Mouse (Mus musculus): Measurements from ENCODE around the gene Klk7. TPM values are rescaled to one million over a fixed set of nuclear protein-coding genes. Genes with fewer than 3 reads are reported as not detected.

The Klk7 gene
- polyA plus RNA-seq, 1 experiment from 2014 or later, result not detected

DNA sequence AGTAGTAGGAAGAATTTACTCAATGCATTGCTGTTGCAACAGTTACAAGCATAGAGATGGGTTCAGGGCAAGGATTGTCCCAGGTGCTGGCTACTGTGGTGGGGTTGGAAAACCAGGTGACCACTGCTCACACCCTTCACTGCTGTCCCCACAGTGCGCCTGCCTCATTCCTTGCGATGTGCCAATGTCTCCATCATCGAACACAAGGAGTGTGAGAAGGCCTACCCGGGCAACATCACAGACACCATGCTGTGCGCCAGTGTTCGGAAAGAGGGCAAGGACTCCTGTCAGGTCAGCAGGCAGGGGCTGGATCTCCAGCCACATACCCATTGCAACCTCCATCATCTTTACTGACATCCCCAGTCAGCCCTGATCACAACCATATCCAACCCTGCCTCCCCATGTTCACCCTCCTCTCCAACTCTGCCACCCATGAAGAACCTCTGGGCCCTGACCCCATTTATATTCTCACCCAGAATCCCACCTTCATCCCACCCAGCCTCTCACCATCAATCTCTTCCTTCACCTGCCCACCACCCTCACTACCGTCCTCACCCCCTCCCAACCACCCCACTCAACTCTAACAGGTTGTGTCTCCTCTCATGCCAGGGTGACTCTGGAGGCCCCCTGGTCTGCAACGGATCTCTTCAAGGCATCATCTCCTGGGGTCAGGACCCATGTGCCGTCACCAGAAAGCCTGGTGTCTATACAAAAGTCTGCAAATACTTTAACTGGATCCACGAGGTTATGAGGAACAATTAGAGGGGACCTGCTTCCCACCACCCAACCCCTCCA, 32.7 kb upstream of the Klk7 start:
- no peaks in the 10 kb centered on the region for H3K36me3 ChIP-seq (replicated peaks)
- 91% methylated on average over 10 of the region's 10 CpGs for WGBS

DNA sequence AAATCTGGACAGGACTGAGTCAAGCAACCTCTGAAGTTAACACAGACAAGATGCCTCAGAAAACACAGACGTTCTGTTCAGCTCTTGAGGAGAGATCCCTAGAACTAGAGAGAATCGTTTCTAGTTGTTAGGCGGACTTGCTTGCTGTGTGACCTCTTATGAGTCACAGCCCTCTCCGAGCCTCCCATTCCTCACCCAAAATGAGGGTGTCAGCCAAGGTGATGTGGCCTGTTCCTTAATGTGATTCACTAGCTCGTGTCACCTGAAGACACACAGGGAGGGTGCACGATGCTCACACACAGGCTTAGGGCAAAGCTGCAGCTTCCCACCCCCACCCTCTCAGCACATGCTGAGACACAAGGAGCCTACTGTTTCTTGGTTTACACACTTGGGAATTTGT, 30.9 kb upstream of the Klk7 start:
- 77% methylated on average over 6 of the region's 6 CpGs for WGBS
- H3K9ac ChIP-seq, result no peak overlapping the region
- no peaks in the 10 kb centered on the region for H3K36me3 ChIP-seq (replicated peaks)
- no peak for ATAC-seq (replicated peaks)
- no peak overlapping the region for H3K4me3 ChIP-seq
- no peak overlapping the region for H3K4me2 ChIP-seq
- no peaks in the 10 kb centered on the region for H3K9me3 ChIP-seq
- peaks cover 7% of the 10 kb centered on the region for H3K4me1 ChIP-seq
- H3K27me3 ChIP-seq (replicated peaks), result peaks cover 6% of the 10 kb centered on the region; the same call in 1 of the 2 replicates
- H3K27ac ChIP-seq, result no peak overlapping the region

More for the DNA sequence above, 32.7 kb upstream of the Klk7 start:
- Histone ChIP-seq H3K27ac (no peak overlapping the region), H3K4me1 (peaks cover 7% of the 10 kb centered on the region), H3K4me2 (no peak overlapping the region), H3K27me3 (replicated peaks) (peaks cover 3% of the 10 kb centered on the region; the same call in 1 of the 2 replicates), H3K9me3 (no peaks in the 10 kb centered on the region), H3K9ac (no peak overlapping the region), H3K4me3 (no peak overlapping the region)
- ATAC-seq (replicated peaks), result no peak

DNA sequence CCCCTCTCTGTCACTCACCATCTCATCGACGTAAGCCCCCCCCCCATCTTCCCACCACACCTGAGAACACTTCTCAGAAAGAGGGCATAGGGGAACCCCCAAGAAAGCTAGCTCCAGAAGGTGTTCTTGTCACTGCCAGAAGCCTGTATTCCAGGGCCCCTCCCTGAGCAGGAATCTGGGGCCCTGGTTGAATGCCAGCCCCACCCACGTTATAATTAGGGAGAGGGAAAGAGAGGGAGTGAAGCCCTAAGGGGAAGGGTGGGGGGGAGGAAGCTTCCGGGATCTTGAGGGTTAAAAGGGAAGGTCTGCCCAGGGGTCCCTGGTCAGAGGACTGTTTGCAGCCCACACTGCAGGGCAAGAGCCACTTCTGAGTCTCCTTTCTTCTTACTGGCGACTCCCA, 30.3 kb upstream of the Klk7 start, which contains the start of gene Klk10:
TSS of gene Klk10 (plus strand) at position 290 of the 400 bp plus-strand sequence.
- WGBS, result 57% methylated on average over 5 of the region's 5 CpGs
- no peak for ATAC-seq (replicated peaks)
- Histone ChIP-seq H3K4me1 (peaks cover 7% of the 10 kb centered on the region), H3K9me3 (no peaks in the 10 kb centered on the region), H3K27me3 (replicated peaks) (peaks cover 6% of the 10 kb centered on the region; the same call in 1 of the 2 replicates), H3K27ac (no peak within 1 kb of the TSS), H3K4me2 (no peak within 1 kb of the TSS), H3K36me3 (replicated peaks) (no peaks in the 10 kb centered on the region), H3K4me3 (no peak within 1 kb of the TSS), H3K9ac (no peak within 1 kb of the TSS)

DNA sequence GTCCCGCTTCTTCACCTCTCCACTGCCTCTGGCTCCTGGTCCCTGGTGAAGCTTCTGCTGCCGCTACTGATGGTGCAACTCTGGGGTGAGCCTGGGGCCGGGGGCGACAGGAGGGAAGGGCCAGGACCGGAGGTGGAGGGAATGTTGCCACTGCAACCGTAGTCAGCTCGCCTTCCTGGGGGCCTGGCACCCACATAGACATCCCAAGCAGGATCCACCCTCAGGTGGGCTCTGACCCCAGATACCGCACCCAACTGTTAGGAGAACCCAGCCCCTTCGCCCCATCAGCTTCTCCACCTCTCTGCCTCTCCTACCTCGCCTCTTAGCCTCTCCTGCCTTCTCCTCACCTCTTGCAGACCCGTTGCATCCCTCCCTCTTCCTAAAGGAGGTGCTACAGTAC, 29.6 kb upstream of the Klk7 start:
- Histone ChIP-seq H3K27ac (no peak overlapping the region), H3K9ac (no peak overlapping the region), H3K36me3 (replicated peaks) (no peaks in the 10 kb centered on the region), H3K4me3 (no peak overlapping the region), H3K4me1 (peaks cover 7% of the 10 kb centered on the region), H3K9me3 (no peaks in the 10 kb centered on the region), H3K4me2 (no peak overlapping the region), H3K27me3 (replicated peaks) (peaks cover 6% of the 10 kb centered on the region; the same call in 1 of the 2 replicates)
- 90% methylated on average over 11 of the region's 11 CpGs for WGBS
- ATAC-seq (replicated peaks), result no peak

DNA sequence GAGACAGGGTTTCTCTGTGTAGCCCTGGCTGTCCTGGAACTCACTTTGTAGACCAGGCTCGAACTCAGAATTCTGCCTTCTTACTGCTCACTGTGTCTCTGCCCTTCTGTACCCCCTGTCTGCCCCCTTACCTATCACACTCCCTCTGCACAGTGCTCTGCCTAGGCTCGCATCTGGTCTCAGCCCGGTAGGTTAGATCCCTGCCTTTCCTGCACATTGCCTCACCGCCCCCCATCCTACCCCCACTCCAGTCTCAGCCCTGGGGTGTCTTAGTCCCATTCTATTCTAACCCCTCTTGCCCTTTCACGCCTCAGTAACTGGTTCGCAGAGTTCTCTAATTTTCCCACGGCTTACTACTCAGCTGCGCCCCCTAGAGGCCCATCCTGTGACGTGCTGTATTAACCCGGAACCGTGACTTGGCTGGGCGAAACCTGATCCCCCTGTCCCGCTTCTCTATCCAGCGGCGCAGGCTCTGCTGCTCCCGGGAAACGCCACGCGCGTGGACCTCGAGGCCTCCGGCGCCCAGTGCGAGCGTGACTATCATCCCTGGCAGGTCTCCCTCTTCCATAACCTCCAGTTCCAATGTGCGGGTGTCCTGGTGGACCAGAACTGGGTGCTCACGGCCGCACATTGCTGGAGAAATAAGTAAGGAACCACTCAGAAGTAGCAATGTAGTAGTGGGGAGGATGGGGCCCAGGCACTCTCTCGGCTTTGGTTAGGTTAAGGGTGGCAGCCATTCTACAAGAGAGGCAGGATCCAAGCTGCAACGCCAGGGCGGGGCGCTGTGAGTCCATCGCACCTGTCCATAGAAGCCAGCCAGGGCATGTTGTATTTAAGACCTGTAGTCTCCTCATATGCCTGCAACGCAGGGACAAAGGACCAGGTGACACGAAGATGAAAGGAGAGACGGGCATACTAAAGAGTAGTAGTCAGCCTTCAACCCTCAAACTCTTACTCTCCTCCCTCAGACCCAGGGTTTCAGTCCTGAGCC, 28.5 kb upstream of the Klk7 start:
- 8% methylated on average over 36 of the region's 36 CpGs for WGBS
- ATAC-seq (replicated peaks), result peak; percentile 76

DNA sequence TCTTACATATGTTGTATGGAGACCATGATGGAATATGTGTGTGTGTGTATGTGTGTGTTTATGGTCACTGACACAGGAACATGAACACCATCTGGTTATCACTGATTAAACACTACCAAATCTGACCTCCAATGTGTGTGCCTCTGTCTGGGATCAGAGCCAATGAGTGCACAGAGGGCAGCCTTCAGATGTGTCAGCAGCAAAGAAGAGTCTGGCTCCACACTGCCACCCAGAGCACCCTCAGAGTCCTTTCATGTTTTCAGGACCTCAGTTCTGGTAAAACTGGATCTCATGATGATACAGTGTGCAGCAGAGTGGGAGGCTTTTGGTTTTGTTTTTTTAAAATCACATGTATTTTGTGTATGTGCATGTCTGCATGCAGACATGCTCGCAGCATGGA, 25.8 kb upstream of the Klk7 start:
- H3K27ac ChIP-seq, result no peak overlapping the region
- no peak overlapping the region for H3K9ac ChIP-seq
- peaks cover 6% of the 10 kb centered on the region; the same call in 1 of the 2 replicates for H3K27me3 ChIP-seq (replicated peaks)
- no peak overlapping the region for H3K4me3 ChIP-seq
- no peaks in the 10 kb centered on the region for H3K36me3 ChIP-seq (replicated peaks)
- peaks cover 7% of the 10 kb centered on the region for H3K4me1 ChIP-seq
- 89% methylated on average over 1 of the region's 1 CpGs for WGBS
- H3K9me3 ChIP-seq, result no peaks in the 10 kb centered on the region
- H3K4me2 ChIP-seq, result no peak overlapping the region
- no peak for ATAC-seq (replicated peaks)

More for the DNA sequence above, 28.5 kb upstream of the Klk7 start:
- Histone ChIP-seq H3K36me3 (replicated peaks) (no peaks in the 10 kb centered on the region), H3K4me1 (peaks cover 7% of the 10 kb centered on the region), H3K27me3 (replicated peaks) (peaks cover 6% of the 10 kb centered on the region; the same call in 1 of the 2 replicates), H3K9me3 (no peaks in the 10 kb centered on the region), H3K4me2 (peak overlapping the region; percentile 72), H3K4me3 (peak overlapping the region; percentile 35), H3K27ac (no peak overlapping the region), H3K9ac (peak overlapping the region; percentile 48)

DNA sequence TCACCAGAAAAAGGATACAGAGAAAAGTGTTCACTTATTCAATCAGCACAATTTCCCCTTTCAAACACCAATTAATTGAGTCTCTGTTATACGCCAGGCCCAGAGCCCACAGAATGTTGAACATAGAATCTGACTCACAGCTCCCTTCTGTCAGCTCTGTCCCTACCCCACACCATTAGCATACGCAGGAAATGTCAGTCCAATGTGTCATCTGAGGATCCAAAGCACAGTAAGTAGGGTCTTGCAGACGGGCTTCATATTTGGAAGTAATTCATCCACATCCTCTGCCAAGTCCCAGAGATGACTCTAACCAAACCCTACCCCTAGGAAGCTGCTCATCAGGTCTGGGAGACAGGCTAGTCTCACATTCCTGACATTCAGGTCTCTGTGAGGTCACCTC, 23.0 kb upstream of the Klk7 start:
- Histone ChIP-seq H3K27ac (no peak overlapping the region), H3K4me3 (no peak overlapping the region), H3K9ac (no peak overlapping the region), H3K27me3 (replicated peaks) (peaks cover 5% of the 10 kb centered on the region; the same call in 1 of the 2 replicates), H3K4me1 (no peaks in the 10 kb centered on the region), H3K36me3 (replicated peaks) (no peaks in the 10 kb centered on the region), H3K9me3 (no peaks in the 10 kb centered on the region), H3K4me2 (no peak overlapping the region)
- ATAC-seq (replicated peaks), result no peak
- WGBS, result 71% methylated on average over 3 of the region's 3 CpGs

DNA sequence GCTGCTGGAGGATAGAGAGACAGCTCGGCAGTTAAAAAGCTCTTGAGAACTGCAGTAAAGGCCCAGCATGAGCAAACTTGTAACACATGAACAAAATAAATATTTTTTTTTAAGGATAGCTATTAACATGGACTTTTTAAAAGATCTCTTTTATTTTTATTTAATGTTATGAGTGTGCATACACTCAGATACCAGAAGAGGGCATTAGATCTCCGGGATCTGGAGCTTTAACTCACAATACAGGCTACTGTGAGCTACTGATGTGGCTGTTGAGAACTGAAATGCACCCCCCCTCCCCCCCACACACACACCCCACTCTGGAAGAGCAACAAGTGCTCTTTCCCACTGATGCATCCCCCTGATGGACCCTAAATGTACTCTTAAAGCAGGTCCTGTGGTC, 21.8 kb upstream of the Klk7 start:
- Histone ChIP-seq H3K4me1 (no peaks in the 10 kb centered on the region), H3K27ac (no peak overlapping the region), H3K4me2 (no peak overlapping the region), H3K27me3 (replicated peaks) (no peaks in the 10 kb centered on the region), H3K4me3 (no peak overlapping the region), H3K9ac (no peak overlapping the region), H3K36me3 (replicated peaks) (no peaks in the 10 kb centered on the region), H3K9me3 (no peaks in the 10 kb centered on the region)
- ATAC-seq (replicated peaks), result no peak
- 83% methylated on average over 2 of the region's 2 CpGs for WGBS

DNA sequence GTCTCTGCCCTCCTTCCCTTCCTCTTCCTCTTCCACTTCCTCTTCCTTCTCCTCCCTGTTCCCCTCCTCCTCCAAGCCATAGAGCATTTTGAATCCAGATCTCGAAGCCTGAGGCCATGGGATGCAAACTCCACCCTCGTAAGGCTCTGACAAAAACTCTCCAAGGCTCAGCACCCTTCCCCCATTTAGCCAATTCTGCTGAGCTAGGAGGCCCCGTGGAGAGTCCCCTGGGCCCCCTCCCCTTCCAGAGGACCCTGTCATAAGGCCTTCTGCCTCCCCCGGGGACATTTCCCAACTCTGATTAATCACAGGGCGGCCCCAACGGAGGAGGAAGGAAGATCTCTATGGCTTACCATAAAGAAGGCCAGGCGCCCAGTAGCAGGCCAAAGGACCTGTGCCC, 19.5 kb upstream of the Klk7 start, which contains the start of gene Klk9:
TSS of gene Klk9 (plus strand) at position 301 of the 400 bp plus-strand sequence.
- WGBS, result 78% methylated on average over 7 of the region's 7 CpGs
- H3K27ac ChIP-seq, result no peak within 1 kb of the TSS
- H3K4me1 ChIP-seq, result peaks cover 10% of the 10 kb centered on the region
- no peak within 1 kb of the TSS for H3K4me3 ChIP-seq
- no peak within 1 kb of the TSS for H3K4me2 ChIP-seq
- H3K36me3 ChIP-seq (replicated peaks), result no peaks in the 10 kb centered on the region
- no peaks in the 10 kb centered on the region for H3K9me3 ChIP-seq
- no peak for ATAC-seq (replicated peaks)
- H3K9ac ChIP-seq, result no peak within 1 kb of the TSS
- peaks cover 13% of the 10 kb centered on the region for H3K27me3 ChIP-seq (replicated peaks)

DNA sequence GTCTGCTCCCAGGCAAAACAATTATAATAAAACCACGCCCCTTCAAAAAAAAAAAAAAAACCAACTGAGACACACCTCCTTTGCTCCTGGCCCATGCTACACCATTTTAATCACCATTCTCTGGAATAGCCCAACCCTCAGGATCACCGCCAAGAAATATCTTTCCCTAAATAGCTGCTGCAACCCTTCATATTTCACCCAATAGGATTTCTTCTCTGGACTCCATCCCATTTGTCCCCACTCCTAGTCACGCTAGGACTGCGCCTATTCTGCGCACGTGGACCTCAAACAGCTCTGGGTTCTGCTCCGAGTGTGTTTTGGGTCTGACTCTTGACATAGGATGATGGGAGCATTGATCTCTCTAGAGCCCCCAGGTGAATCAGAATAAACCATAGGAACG, 14.7 kb upstream of the Klk7 start:
- Histone ChIP-seq H3K9ac (peak overlapping the region; percentile 20; the same call in 1 of the 2 replicates), H3K4me3 (peak overlapping the region; percentile 45), H3K4me1 (peaks cover 21% of the 10 kb centered on the region), H3K9me3 (no peaks in the 10 kb centered on the region), H3K27ac (no peak overlapping the region), H3K36me3 (replicated peaks) (no peaks in the 10 kb centered on the region), H3K27me3 (replicated peaks) (peaks cover 28% of the 10 kb centered on the region), H3K4me2 (peak overlapping the region; percentile 74)
- ATAC-seq (replicated peaks), result peak; percentile 48
- WGBS, result 8% methylated on average over 8 of the region's 8 CpGs

DNA sequence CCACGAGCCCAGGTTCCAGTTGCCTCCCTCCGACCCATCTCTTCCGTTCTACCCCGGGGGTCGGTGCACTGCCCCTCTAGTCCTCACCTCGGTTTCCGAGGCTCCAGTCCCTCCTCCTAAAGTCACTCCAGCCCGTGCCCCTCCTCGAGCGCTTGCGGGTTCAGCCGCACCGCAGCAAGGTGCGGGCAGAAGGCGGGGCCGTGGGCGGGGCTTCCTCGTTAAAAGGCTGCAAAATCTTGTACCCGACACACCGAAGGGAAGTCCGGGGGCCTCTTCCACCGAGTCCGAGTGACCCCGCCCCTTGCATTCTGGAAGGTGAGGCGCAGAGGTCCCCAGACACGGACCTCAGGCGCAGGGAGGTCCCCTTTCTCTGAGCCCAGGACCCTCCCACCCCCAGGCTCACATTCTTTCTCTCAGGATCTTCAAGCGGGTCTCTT, 13.7 kb upstream of the Klk7 start, which contains the start of gene Klk8:
TSS of gene Klk8 (plus strand) at position 245 of the 437 bp plus-strand sequence.
- H3K9me3 ChIP-seq, result no peaks in the 10 kb centered on the region
- no peak within 1 kb of the TSS for H3K27ac ChIP-seq
- H3K4me2 ChIP-seq, result peak within 1 kb of the TSS; percentile 74
- peaks cover 21% of the 10 kb centered on the region for H3K4me1 ChIP-seq
- H3K36me3 ChIP-seq (replicated peaks), result no peaks in the 10 kb centered on the region
- H3K4me3 ChIP-seq, result peak within 1 kb of the TSS; percentile 45
- under 1% methylated on average over 28 of the region's 28 CpGs for WGBS
- peaks cover 28% of the 10 kb centered on the region for H3K27me3 ChIP-seq (replicated peaks)
- H3K9ac ChIP-seq, result peak within 1 kb of the TSS; percentile 20
- ATAC-seq (replicated peaks), result peak; percentile 70

Measured in midbrain, embryonic 15.5 days (tissue).